Mouse (Mus musculus) thymus, postnatal 4 days (tissue): Measurements from ENCODE around the gene Eral1.

Experiments used
- DNase-seq: peaks from one replicate; pipeline ENCODE4 v3.0.0; 2021

The Eral1 gene

DNA sequence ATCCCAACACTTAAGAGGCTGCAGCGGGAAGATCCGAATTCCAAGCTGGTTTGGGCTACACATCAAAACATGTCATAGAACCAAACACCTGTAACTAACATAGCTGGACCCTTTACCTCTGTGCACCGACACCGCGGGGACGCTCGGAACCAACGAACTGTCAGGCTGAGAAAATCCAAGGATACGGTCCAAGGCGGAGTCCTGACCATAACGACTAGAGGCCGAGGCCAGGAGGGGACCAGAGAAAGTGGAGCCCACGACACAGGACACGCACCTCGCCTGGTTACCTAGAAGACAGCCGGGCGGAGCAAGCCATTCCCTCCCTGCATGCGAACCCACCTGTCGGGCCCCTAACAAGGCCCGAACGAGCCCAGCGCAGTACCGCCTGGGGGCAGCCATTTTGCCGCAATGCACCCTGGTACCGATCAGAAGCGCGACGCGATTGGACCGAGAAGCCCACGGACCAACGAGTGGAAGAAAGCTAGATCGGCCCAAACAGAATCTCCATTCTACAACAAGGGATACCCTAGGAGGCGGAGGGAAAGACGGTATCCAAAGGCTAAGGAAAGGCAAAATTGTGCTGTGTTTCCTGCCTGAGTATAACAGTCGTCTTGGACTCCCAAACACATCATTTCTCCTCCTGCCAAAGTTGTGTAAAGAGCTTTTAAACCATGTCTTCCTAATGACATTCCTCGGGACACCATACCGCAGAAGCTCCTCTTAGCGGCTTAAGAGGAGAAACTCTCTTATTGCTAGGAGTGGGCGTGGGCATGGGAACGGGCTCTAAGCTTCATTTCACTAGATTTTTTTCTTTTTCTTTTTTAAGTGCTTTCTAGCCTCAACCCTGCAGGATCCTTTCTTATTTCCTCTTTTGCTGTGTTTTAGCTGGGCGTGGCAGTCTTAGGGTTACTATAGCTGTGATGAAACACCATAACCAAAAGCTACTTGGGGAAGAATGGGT is at the start of gene Eral1:
TSS of gene Eral1 (minus strand) at position 423 of the 961 bp plus-strand sequence.
- peak; percentile 81 for DNase-seq

DNA sequence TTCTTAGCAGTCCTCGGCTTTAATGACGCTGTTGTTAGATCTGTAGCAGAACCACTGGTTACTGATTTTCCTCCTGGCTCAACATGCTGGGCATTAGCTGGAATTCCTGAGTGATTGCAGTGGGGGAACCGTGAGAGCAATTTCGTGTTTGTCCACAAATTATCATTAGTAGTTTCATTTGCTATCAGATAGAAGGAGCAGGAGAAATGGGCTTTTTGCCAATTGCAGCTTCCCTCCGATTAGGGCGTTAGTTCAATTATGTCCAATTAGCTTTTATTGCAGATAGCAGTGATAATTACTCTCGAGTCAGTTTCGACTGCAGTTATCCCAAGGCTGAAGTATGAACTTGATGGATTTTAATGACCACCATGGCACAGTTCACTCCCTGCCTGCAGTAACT is 49.3 kb upstream of the Eral1 start:
- DNase-seq: no peak

DNA sequence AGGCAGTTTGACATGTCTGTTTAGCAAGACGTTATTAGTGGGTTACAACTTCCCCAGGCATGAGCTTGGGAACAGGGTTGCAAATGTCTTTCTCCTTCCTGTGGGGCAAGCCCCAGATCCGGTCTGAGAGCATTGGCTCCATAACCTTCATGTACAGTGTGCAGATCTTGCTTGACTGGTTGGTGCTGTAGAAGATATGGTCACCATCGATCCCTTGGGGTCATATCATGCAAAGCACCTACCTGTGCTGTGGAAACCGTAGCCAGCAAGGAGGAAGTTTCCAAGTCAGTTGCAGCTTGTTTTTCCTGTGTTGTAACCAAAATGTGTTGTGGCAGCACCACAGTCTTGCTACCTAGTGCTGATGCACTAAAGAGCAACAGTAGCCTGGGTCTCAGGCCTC is 46.6 kb upstream of the Eral1 start:
- no peak for DNase-seq

DNA sequence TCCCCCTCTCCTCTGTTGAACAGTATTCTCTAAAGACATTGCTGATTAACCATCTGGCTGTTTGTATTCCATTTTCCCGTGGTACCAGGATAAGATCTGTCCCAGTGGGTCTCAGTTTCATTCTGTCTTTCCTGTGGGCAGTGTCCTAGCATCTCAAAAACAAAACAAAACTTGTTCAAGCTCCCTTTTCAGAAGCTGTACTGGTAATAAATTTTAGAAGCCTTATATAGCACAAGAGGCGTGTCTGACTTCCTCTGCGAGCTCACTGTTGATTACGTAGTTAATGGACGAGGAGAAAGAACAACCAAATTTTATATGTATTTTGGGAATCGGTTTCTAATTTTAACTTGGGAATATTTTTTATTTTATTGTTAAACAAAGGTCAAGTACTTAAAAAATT is 45.5 kb upstream of the Eral1 start:
- DNase-seq: no peak

DNA sequence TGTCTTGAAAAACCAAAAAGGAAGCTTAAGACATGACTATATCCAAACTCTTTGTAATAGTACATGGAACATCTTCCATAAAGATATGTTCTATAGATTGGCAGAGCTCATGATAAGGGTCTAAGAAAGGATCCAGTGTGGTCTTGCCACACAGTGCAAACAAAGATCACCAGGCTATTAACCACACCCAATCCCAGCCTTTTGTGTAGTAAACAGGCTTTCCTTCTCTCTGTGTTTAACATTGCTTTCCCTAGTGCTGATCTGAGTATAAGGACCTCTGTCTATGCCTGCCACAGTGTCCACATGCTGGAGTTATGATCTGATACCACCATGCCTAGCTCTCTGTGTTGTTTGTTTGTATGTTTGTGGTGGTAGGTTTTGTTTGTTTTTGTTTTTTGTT is 43.6 kb upstream of the Eral1 start:
- no peak for DNase-seq

DNA sequence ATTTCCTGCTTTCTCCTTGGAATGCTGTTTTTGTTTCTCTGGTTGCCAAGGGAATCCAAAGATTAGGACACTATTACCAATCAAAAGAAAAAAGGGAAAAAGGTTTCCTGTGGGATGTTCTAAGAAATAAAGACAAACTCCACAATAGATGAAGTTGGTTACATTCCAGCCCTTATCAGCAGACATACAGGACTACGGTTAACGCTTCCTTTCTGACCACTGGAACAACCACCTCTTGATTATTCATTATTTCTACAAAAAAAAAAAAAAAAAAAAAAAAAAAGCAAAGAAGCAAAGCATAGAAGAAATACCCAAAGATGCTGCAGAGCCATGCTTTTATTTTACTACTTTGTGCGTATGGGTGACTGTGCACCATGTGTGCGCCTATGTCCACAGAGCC is 42.6 kb upstream of the Eral1 start:
- no peak for DNase-seq

DNA sequence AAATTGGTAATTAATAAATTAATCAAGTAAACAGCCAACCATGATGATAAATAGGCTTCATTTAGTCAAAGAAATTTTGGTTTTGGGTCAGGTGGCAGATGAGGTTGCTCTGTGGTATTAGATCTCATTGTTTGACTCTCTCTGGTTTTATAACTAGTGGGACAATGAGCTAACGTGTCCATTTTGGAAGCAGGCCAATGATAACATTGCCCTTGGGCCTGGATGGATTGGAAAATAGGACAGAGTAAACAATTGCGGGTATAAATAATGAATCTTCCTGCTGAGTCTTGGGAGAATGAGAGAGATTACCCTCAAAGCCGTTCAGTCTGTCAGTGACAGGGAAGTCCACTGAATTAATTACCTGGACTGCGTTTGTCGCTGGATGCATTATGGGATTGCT is 41.0 kb upstream of the Eral1 start:
- DNase-seq: no peak

DNA sequence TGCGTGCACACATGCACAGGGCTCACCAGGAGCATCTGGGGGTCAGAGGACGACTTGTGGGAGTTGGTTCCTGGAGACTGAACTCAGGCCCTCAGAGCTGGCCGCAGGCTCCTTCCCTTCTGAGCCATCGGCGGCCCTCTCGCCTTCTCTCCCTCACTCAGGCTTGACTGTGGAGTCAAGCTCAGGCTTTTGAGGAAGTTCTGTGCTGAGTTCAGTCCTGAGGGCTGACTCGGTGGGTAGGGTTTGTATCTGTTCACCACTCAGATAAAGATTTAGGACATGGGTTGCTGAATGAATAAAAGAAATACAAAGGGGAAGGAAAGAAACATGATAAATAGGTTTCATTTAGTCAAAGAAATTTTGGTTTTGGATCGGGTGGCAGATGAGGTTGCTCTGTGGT is 39.7 kb upstream of the Eral1 start:
- no peak for DNase-seq

DNA sequence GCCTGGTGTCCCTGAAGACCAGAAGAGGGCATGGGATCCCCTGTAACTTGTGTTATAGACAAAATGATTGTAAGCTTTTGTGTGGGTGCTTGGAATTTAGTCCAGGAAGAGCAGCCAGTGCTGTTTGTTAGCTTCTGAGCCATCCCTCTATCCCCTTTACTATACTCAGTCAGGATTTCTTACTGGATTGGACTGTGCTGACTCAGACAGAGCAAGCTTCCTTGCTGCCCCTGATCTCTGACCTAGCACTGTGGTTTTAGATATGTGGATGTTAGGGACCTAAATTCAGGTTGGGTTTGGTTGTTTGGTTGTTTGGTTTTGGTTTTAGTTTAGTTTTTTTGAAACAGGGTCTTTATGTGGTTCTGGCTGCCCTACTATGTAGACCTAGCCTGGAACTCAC is 38.3 kb upstream of the Eral1 start:
- no peak for DNase-seq

DNA sequence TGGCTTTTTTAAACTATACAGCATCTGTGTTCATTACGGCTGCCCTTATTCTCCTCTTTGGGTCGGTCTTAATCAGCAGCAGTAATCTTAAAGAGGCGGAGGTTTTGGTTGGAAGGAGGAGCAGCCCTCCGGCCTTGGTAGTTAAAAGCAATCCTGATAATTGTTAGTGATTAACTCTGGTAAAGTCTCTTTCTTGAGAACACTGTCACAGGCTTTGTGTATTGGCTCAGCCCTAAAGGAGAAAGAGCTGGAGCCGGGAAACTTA is 35.9 kb upstream of the Eral1 start:
- DNase-seq: no peak

DNA sequence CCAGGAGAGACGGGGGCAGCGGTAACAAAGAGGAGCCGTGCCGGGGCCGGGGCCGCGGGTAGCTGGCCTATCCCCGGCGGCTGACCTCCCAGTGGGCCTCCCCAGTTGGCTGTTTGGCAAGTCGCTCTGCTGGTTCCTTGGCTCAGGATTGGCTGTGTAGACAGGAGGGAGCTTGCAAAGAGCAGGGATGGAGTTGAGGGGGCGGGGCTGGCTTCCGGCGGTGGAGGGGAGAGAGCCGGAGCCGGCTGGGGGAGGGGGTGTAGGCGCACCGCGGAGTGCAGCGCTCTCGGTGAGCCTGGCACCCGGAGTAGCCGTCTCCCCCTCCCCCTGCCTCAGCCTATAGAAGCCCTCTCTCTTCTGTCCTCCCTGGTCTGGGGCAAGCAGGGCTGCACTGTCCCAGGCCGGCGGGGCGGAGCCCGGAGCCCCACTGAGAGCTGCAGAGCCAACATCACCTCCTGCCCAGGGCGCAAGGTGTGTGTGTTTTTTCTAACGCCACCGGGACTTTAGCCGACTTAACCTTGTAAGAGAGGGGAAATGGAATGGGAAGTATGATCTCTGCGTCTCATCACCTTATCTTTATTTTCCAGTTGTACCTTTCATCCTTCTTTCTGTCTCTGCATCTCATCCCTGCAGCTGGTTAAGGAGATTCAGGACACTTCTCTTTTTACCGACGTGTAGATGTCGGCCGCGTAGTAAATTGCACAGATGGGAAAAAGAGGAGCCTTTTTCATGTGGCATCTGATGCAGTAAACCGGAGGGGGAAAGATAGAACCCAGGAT is 35.4 kb upstream of the Eral1 start:
- peak; percentile 95 for DNase-seq

DNA sequence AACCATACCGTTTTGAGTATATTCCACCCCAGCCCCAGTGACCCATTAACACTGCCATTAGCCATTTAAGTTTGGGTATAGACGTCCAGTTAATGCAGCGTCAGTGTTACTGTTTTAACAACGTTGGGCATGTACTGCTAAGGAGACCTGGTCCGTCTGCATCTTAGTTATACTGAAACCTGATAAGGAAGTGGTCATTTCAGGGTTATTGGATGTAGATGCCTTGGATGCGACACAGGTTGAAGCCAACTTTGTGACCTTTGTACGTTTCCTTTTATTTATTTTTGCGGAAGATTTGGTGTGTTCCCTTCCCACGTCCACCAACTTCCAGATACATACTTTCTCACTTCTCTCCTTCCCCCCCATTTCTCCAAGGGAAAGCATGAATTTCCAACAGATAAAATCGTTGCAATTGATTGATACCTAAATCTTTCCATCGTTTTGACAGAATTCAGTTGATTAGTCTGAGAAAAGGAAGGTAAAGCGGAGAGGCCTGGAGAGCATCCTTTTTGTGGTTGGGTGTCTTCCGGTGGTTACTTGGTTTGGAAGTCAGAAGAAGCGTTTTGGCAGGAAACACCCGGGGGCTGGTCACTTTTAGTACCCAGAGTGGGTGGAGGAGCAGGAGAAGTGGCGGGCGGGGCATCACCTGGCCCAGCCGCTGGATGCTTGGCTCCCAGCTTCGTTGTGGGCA is 34.6 kb upstream of the Eral1 start:
- DNase-seq: no peak

DNA sequence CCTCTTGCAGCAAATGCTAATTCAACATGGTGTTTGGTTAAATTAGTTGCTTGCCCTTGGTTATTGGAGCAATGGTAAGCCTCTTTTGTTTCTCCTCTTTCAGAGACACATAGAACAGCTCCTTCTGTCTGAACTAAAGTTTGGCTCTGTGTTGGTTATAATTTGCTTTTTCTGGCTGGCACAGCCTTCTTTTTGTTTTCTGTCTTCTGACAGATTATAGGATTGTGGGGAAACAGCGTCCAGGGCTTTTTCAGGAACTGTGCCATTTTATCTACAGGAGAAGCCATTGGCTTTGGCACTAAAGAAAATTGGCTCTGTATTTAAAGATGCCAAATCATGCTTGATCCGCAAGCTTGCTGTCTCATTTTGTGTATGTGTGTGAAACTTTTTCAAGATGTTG is 33.4 kb upstream of the Eral1 start:
- no peak for DNase-seq

DNA sequence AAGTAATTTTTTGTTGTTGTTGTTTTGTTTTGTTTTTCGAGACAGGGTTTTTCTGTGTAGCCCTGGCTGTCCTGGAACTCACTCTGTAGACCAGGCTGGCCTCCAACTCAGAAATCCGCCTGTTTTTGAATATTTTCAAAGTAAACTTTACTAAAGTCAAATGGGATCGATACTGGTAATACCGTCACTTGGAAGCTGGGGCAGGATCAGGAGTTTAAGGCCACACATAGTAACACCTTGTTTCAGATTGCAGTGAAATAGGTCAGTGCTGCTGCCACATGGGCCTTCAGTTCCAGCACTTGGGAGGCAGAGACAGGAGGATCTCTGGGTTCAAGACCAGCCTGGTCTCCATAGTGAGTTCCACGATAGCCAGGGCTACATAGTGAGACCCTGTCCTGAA is 24.3 kb upstream of the Eral1 start:
- DNase-seq: no peak

DNA sequence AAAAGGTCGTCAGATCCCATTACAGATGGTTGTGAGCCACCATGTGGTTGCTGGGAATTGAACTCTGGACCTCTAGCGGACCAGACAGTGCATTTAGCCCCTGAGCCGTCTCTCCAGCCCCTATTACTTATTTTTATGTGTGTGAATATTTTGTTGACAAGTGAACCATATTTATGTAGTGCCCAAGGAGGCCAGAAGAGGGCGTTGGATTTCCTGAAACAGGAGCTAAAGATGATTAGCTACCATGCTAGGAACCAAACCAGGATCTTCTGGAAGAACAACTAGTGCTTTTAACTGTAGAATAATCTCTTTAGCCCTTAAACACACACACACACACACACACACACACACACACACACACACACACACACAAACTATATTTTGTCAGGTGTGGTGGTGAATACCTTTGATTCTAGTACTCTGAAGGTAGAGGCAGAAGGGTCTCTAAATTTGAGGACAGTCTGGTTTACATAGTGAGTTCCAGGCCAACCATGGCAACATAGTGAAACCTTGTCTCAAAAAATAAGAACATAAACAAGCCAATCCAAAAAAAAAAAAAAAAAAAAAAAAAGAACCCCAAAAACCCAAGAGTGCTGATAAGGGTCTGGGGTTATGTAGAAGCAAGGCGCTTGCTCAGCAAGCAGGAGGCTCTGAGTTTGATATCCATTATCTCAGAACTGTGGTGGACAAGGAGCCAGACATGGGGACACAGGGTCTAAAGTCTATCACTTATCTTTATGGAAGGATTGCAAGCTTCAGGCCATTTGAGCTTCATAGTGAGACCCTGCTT is 23.0 kb upstream of the Eral1 start:
- DNase-seq: peak; percentile 34

DNA sequence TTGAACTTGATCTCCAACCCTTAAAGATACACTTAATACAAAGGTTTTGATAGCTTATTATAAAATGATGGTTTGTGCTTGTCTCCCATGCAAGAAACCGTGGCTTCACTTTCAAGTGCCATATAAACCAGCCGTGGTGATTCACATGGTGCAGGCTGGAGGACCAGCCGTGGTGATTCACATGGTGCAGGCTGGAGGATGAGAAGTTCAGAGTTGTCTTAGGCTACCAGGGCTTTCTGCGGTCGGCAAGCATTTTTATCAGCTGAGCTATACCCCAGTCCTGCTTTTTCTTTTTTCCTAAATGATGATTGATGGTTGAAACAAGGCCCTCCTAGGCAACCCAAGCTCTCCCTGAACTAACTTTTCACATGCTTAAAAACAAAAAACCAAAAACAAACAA is 22.0 kb upstream of the Eral1 start:
- DNase-seq: no peak

DNA sequence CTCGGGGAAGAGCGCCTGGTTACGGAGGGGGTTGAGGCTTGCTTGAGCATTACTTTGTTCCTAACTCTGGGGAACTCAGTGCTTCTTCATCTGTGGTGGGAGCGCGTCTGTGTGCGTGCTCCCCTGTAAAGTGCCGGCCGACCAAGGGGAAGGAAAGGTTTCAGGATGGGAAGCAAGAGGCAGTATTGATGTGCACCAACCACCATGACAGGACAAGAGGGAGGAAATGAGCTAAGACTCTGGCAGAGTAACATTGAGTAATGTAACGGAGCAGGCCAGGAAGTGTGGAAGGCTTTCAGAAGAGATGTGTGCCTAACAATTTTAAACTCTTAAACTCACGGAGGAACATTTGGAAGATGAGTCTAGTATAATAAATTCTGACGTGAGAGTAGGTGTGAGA is 20.6 kb upstream of the Eral1 start:
- DNase-seq: no peak

DNA sequence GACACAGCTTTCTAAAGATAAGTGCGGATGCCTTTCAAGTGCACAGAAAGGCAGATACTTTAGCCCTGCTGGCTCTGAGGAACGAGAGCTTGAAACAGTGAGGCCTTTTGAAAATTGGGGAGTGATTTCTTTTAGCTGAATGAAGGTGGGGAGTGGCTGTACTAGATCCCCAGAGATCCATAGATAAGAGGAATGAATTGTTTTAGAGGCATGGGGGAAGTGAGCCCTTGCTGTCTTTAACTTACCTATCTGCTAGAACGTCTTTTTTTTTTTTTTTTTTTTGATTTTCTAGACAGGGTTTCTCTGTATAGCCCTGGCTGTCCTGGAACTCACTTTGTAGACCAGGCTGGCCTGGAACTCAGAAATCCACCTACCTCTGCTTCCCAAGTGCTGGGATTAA is 16.9 kb upstream of the Eral1 start:
- no peak for DNase-seq

DNA sequence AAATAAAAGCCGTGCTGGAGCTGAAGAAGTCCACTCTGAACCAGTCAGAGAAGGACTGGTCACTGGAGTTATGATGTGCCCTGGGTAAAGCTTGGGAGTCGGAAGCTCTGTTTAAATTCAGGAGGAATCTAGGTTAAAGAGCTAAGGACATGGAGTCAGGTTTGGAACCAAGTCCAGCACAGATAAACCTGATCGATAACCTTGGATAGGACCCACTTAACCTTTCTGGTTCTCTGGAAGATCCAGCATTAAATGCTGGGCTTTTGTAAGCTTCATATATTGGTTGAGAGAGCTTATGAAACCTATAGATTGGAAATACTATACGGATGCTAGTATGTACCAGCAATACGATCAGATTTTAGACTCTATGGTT is 14.9 kb upstream of the Eral1 start:
- DNase-seq: no peak

DNA sequence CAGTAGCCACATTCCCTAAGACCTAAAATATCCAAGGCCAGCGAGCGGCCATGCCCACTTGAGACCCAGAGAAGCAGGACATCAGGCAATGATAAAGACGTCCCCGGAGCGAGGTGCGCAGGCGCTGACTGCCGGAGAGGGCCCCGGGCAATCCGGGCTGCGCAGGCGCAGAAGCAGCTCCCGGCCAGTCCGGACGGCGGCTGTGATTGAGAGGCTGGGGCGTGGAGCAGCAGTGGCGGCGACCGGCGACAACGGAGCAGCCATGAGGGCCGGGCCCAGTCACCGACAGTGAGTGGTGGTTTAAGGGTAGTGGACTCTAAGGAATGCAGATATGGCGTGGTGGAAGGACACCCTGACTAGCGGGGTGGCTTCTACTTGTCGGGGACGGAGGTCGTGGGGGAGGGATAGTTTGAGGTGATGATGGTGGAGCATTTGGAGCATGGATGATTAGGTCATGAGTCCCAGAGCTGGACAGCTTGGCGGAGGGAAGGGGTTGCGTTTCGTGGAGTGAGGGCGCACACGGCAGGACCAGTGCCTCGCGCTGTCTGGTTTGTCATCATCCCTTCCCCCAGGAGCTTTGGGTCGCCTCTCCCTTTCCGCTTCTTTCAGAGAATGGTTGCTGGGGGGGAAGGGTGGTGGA is 14.4 kb upstream of the Eral1 start, which contains the start of gene Fam222b:
TSS of gene Fam222b (plus strand) at position 157 of the 640 bp plus-strand sequence.
- peak; percentile 93 for DNase-seq

DNA sequence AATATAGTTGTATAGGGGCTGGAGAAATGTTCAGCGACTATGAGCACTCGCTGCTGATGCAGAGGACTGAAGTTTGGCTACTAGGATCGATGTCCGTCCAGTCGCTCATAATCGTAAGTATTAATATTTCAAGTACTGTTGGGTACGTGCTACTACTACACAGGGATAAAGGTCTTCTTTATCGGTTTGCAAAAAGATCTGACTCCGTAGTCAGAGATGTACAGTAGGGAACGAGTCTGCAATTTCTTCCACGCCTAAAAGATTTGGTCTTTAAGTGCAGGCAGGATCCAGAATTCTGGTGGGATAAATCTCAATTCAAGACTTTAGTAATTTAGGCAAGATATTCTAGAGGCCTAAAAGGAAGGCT is 13.9 kb upstream of the Eral1 start:
- DNase-seq: no peak

DNA sequence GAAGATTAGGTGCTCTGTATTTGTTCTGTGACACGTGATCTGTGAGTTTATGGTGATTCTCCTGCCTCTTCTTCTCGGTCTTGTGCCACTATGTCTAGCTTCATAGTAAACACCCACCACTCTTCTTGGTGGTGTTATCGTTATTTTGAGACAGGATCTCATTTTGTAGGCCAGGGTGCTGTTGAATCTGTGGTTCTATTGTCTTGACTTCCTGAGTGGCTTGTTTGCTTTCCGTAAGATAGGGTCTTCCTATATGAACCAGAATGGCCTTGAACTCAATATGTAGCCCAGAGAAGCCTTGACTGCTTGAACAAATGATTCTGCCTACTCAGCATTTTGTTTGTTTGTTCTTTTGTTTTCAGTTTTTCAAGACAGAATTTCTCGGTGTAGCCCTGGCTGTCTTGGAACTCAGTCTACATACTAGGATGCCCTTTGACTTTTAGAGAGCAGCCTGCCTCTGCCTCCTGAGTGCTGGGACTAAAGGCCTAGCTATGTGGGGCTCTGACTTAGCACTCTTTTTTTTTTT is 7.6 kb upstream of the Eral1 start:
- DNase-seq: no peak
